Mouse (Mus musculus): Measurements from ENCODE around the gene Pramel6.
"Not testable (repeated sequence)": the region's sequence is repeated elsewhere in the genome, so short reads cannot be mapped to it uniquely, and the experiment has no call there.

Gene Pramel6

DNA sequence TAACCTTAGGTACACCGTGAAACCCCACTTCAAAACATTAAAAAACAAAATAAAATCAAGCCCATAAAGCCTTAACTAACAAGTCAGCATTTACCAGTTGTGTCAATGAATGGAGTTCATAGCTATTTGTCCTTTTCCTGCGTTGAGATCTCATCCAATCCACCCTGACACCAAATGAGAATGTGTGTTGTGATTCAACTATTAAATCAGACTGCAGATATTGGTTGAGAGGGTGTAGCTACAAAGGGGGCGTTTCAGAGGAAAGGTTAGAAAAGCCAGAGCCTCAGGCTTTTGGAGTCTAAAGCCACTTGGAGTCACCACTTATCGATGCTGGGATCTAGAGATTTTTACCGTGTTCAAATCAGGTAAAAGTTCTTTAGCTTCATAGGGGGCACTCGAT, at the start of gene Pramel6:
Gene Pramel6 (plus strand): TSS at position 301 of the 400 bp plus-strand sequence.
- in situ Hi-C loops (cut with MboI; ENCODE audit: low pct_unique_long_range_greater_than_20kb in 1 of 2, low sequenced_read_pairs in 2 of 2, unreplicated experiment in 1 of 2): no loop called here

DNA sequence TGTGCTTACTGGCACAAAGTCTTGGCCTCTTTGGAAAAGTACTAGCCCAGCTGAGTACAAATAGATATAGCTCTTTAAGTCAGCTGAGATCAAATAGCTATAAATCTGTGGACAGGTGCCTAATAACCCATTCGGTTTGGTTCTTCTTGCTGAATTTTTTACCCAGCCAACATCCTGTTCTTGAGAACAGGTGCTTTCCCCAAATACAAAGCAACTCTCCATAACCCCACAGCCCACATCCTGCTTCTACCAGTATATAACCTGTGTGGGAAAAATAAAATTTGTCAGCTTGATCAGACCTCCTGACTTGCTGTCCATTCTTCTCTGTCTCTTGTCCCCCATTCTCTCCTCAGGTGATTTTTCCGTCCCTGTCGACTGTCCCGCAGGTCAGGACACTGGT, 44.6 kb upstream of the Pramel6 start:
- in situ Hi-C loops (cut with MboI; ENCODE audit: low pct_unique_long_range_greater_than_20kb in 1 of 2, low sequenced_read_pairs in 2 of 2, unreplicated experiment in 1 of 2): no loop called here

DNA sequence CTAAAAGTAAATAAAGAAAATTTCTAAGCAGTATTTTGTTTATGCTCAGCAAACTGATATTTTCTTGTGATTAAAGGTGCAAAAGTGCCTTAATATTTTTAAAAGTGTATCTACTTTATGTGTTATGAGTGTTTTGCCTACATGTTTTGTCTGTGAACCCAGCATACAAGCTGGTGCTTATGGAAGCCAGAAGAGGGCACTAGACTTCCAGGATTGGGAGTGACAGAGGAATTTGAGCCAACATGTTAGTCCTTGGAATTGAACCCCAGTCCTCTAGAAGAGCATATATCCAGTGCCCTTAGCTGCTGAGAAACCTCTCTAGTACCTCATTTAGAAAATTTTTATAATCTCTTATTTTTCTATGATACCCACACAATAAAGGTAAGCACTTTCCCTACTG, 26.2 kb upstream of the Pramel6 start:
- in situ Hi-C loops (cut with MboI; ENCODE audit: low pct_unique_long_range_greater_than_20kb in 1 of 2, low sequenced_read_pairs in 2 of 2, unreplicated experiment in 1 of 2): loop anchor here in 1 of 2 experiments (5.0 kb wide), 1 partner anchor 37 kb away; no protein-coding TSS in a partner anchor

DNA sequence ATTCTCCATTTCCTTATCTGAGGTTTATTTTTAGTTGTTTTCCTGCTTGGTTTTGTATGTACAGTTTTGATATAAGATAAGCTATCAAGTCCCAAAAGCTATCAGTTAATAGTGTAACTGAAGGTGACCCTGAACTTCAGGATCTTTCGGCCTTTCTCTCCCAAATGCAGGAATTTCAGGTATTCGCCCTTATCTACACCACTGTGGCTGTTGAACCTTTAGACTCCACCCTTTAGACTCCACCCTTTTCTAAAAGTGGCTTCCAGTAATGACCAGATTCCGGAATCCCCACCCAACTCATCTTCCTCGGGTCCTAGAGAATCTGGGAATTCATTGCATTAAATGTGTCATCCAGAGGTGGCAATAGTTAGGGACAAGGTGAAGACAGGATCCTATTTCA, 25.2 kb upstream of the Pramel6 start:
- in situ Hi-C loops (cut with MboI; ENCODE audit: low pct_unique_long_range_greater_than_20kb in 1 of 2, low sequenced_read_pairs in 2 of 2, unreplicated experiment in 1 of 2): loop anchor here in 1 of 2 experiments (5.0 kb wide), 1 partner anchor 36 kb away; no protein-coding TSS in a partner anchor

DNA sequence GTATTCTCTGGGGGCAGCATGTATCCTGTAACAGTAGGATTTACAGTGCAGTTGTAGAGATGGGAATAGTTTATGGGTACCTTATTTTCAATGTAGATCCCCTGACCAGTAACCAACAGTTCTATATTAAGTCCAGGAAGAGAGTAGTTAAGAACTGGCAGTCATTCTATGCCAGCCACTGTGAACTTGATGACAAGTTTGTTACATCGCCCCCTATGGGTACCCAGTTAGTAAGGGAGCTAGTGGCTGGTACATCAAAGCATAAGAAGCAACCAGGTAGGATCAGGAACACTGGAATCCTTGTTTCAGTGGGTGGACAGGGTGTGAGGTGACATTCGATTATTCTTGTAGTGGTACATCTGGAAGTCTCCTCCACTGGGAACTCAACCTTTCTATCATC, 24.1 kb upstream of the Pramel6 start:
- in situ Hi-C loops (cut with MboI; ENCODE audit: low pct_unique_long_range_greater_than_20kb in 1 of 2, low sequenced_read_pairs in 2 of 2, unreplicated experiment in 1 of 2): loop anchor here in 1 of 2 experiments (5.0 kb wide), 1 partner anchor 35 kb away; no protein-coding TSS in a partner anchor

DNA sequence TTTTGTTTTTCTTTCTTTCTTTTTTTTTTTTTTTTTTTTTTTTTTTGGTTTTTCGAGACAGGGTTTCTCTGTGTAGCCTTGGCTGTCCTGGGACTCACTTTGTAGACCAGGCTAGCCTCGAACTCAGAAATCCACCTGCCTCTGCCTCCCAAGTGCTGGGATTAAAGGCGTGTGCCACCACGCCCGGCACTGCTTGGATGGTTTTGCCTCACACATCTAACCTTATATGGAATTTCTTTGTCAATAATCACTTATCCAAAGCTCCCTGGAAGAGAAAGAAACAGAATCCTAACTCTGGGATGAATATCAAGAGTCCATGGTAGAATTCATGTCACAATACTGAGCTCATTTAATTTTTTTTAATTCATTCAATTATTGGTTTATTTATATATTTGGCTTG, 9.4 kb upstream of the Pramel6 start, which contains the start of gene Pramel7:
Gene Pramel7 (minus strand): TSS at position 101 of the 400 bp plus-strand sequence.
- in situ Hi-C loops (cut with MboI; ENCODE audit: low pct_unique_long_range_greater_than_20kb in 1 of 2, low sequenced_read_pairs in 2 of 2, unreplicated experiment in 1 of 2): not testable (repeated sequence)

DNA sequence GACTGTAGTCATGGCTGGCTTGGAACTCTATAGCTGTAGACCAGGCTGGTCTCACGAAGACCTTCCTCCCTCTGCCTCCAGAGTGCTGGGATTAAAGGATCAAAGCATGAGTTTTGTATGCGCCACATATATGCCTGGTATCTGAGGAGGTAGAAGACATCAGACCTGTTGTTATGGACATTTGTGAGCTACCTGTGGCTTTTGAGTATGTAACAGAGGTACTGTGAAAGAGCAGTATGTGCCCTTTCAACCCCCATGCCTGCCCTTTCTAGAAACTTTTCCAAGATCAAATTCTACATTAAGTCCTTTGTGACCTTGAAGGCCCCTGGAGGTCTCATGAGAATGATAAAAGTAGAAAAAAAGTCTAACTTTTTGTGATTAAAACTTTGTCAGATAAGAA, 8.7 kb downstream of the Pramel6 start:
- in situ Hi-C loops (cut with MboI; ENCODE audit: low pct_unique_long_range_greater_than_20kb in 1 of 2, low sequenced_read_pairs in 2 of 2, unreplicated experiment in 1 of 2): loop anchor here in 1 of 2 experiments (5.0 kb wide), 1 partner anchor 33 kb away; no protein-coding TSS in a partner anchor

DNA sequence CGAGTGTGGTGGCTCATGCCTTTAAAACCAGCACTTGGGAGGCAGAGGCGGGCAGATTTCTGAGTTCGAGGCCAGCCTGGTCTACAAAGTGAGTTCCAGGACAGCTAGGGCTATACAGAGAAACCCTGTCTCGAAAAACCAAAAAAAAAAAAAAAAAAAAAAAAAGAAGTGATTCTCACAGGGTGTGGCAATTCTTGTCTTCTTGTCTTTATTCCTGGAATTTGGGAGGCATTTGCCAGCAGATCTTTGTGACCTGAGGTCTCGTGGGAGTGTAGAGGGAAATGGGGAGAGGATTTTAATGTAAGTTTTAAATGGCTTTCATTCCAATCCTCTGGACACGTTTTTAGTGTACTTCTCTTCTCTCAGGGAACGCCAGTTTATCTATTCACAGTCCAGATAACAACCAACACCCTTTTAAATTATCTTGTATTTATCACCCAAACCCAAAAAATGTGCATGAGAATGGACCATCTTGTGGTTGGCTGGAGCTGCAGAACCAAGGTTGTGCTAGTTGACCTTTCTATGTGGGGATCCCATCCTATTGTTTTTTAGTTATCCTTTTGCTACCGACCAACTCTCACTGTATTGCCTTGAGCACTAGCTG, 9.2 kb downstream of the Pramel6 start:
- in situ Hi-C loops (cut with MboI; ENCODE audit: low pct_unique_long_range_greater_than_20kb in 1 of 2, low sequenced_read_pairs in 2 of 2, unreplicated experiment in 1 of 2): loop anchor here in 1 of 2 experiments (5.0 kb wide), 1 partner anchor 33 kb away; no protein-coding TSS in a partner anchor

DNA sequence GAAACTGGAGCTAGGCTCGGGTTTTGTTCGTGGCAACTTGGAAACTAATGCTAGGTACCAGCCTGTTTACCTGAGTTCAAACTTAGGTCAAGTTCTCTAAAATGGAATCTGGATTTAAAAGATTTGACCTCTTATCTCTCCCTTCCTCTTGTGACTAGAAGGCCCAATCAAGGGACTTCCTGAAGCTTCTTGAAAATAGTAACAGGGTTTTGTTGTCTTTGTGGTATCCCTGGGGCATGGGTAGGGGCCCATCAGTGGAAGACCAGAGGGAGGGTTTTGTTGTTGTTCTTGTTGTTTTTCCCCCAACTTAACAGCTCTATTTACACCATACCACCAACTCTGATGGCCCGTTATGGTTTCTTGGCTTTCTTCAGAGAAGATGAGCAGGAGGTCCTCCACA, 10.2 kb downstream of the Pramel6 start:
- in situ Hi-C loops (cut with MboI; ENCODE audit: low pct_unique_long_range_greater_than_20kb in 1 of 2, low sequenced_read_pairs in 2 of 2, unreplicated experiment in 1 of 2): loop anchor here in 1 of 2 experiments (5.0 kb wide), 1 partner anchor 34 kb away; no protein-coding TSS in a partner anchor

DNA sequence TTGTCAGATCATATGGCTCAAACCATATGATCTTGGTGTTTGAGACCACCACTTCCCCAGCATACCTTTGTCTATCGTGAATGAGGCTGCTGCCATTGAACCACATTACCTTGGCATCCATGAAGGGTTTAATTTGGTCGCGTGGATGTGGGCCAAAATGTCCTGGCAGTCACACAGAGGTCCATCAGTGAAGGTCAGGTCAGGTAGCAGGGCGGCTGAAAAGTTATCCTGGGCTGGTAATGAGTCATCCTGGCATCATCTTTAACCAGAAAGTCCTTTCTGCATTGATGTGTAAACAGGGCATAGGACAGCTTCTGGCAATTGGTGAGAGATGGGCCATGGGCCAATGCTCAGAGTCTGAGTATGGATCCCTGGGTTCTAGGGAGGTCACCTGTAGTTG, 14.3 kb downstream of the Pramel6 start:
- in situ Hi-C loops (cut with MboI; ENCODE audit: low pct_unique_long_range_greater_than_20kb in 1 of 2, low sequenced_read_pairs in 2 of 2, unreplicated experiment in 1 of 2): no loop called here

DNA sequence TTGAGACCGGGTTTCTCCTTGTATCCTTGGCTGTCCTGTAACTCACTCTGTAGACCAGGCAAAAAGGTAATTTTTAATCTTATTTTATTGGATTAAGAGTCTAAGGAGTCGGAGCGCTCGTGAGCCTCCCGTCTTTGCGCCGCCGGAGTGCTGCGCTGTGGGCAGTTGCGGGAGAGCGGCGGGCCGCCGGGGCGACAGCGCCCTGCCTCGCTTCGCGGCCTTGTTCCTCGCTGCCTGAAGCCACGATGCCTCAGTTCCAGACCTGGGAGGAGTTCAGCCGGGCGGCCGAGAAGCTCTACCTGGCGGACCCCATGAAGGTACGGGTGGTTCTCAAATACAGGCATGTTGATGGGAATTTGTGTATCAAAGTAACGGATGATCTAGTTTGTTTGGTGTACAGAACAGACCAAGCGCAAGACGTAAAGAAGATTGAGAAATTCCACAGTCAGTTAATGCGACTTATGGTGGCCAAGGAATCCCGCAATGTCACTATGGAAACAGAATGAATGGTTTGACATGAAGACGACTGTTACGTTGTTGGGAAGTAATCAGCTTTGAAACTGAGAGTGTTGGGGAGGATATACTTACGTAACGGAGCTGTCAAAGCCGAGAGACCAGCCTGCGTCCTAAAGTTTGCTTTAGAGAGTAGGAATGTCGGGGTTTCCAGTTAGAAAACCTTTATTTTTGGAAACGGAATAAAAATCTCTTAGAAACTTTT, 19.7 kb downstream of the Pramel6 start:
- in situ Hi-C loops (cut with MboI; ENCODE audit: low pct_unique_long_range_greater_than_20kb in 1 of 2, low sequenced_read_pairs in 2 of 2, unreplicated experiment in 1 of 2): not testable (repeated sequence)

DNA sequence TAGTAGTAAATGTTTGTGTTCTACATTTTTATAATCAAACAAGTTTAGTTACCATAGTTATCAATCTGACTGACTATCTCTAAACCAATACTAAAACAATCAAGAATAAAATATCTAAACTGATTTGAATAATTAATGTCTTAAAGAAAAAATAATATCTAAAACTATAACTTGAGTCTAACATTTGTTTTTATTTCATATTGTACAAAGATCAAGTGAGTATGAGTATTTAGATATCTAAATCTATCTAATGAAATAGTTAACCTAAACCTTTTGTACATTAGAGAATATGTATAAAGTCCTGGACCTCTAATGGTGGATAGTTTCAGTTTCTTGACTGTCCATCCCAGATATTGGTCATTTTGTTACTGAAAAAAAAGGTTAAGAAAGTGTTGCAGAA, 25.1 kb downstream of the Pramel6 start, which contains the start of gene Olfr153:
Gene Olfr153 (plus strand): TSS at position 301 of the 400 bp plus-strand sequence.
- in situ Hi-C loops (cut with MboI; ENCODE audit: low pct_unique_long_range_greater_than_20kb in 1 of 2, low sequenced_read_pairs in 2 of 2, unreplicated experiment in 1 of 2): no loop called here

DNA sequence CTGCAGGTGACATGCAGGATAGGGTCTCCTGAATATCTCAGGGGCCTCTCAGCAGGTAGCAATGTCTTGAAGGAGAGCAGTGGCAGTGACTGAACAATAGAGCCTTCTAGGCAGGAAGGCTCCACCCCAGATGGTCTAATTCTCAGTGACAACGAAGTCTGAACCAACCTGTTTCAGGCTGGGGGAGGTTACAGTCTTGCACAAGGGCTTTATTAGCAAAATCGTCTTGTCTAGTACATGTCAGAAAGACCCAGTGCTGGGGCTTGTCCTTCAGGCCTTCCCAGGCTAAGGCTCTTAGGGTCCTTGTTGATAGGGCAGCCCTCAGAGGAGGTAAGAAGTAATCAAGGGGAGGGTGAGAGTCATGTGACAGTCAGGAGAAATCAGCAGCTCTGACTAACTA, 28.5 kb downstream of the Pramel6 start:
- in situ Hi-C loops (cut with MboI; ENCODE audit: low pct_unique_long_range_greater_than_20kb in 1 of 2, low sequenced_read_pairs in 2 of 2, unreplicated experiment in 1 of 2): no loop called here

DNA sequence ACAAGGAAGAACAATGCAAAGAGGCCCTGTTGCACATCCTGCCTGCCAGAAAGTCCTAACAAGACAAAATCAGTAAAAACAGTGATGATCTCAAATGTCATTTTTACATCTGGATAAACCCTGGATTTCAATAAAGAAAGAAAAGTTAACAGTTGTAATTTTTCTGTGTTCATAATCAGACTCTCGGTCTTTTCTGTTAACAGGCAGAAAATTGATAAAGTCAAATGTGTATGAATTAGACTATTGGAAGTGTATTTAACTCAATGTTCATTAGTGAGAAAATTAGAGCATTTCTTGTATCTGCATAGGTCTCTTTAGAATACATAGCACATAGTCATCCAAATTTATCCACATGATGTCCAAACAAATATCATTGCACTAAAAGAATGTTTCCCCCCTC, 39.1 kb downstream of the Pramel6 start, which contains the start of gene Olfr1128:
Gene Olfr1128 (minus strand): TSS at position 101 of the 400 bp plus-strand sequence.
- in situ Hi-C loops (cut with MboI; ENCODE audit: low pct_unique_long_range_greater_than_20kb in 1 of 2, low sequenced_read_pairs in 2 of 2, unreplicated experiment in 1 of 2): no loop called here

Measured in mouse embryonic stem cell (cell line).